Mouse (Mus musculus): ENCODE data around the gene Nip7.
"Not testable (repeated sequence)": the region's sequence is repeated elsewhere in the genome, so short reads cannot be mapped to it uniquely, and the experiment has no call there.

The Nip7 gene

DNA sequence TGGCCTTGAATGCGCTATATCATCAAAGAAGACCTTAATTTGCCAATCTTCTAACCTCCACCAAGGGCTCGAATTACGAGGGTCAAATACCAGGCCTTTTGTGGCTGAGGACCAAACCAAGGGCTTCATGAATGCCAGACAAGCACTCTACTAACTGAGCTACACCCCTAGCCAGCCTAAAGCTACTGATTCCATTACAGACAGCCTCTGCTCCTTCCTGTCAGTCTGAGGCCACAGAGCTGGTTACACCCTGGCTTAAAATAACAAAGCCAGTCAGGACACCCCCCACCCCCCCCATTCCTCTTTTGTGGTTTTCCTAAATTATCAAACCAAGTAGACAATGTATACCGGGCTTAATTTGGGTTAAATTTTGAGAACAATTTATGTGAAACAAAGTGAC is 17.0 kb downstream of the Nip7 start:
- DNase-seq = no peak

GRCm38 (mm10) chr8:107074128-107074527 is 17.5 kb downstream of the Nip7 start:
- DNase-seq = no peak

DNA sequence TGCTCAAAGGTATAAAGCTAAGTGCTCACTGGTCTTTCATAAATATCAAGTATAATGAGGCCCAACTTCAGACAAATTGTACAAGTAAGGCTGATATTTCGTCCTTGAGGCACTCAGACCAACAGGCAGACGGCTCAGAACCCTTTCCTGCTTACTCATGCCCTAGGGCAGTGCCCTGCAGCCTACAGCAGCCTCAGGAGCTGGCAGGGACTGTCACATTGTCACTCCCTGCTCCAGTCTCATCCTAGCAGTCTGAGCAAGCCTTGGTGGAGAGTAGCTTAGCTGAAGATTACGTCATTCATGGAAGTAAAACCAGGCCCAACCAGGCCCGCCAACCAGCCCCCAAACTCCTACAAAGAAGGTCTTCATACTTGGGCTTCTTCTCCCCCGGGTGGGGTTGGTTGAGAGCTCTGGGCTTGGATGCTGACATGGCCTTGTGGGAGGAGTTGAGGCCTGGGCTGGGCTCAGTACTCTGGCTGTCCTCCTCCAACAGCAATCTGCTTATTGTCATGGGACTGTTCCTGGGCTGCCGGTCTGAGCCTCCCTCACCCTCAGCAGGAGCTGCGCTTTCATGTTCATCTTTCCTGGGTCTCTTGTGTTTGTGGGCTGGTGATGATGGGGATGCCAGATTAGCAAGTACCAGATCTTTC is 19.7 kb downstream of the Nip7 start:
- DNase-seq = no peak

GRCm38 (mm10) chr8:107085358-107085757 is 28.7 kb downstream of the Nip7 start:
- no peak for DNase-seq

DNA sequence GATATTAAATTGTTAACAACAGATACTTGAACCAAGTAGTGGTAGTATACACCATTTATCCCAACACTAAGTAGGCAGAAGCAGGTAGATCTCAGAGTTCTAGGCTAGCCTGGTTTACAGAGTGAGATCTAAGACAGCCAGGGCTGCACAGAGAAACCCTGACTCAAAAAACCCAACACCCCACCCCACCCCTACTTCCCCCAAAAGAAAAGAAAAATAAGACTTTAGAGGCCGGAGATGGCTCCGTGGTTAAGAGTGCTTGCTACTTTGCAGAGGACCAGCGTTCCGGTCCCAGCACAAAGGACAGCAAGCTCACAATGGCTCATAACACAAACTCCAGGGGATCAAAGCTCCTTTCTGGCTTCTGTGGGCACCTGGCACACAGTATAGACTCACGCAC is 29.3 kb downstream of the Nip7 start:
- DNase-seq = no peak

GRCm38 (mm10) chr8:107088526-107089063 is 31.9 kb downstream of the Nip7 start:
- DNase-seq = no peak

DNA sequence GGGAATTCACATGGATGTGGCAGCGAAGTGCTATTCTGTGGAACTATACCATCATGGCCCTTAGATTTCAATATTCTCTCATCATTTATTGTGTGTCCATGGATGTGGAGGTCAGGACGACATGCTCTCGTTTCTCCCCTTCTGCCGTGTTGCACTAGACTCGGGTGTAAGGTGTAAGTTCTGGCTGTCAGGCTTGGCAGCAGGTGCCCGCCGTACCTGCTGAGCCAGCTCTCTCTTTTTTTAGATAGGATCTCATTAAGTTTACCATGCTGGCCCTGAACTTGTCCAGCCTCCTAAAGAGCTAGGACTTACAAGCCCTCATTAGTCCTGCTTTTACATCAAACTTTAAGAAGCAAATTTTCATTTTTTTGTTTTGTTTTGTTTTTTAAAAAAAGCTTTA is 33.9 kb downstream of the Nip7 start:
- no peak for DNase-seq

DNA sequence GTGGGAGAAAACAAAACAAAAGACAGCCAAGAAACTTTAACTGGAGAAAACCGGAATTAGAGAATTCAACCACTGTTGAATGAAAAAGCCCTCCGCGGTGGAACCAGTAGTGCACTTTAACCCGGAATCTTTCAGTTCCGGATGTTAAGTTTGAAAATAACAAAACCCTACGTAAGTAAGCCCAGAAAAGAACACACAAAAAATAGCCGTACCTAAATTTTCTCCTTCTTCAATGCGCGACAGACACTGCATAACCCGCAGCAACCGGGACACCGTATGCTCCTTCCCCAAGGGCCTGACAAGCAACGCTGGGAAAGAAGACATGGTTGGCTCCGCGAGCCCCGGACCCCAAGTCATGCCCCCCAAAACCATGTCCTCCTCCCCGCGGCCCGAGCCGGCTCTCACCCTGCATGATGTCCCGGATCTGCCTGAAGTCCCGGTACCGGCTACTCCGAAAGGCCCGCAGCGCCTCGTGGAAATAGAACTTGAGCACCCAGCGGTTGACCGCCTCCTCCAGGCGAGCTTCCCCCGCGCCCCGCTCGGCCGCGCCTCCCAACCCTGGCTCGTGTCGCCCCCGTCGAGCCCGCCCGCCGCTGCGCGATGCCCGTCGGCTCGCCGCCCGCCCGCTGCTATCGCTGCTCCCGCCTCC is 39.2 kb downstream of the Nip7 start:
- no peak for DNase-seq

DNA sequence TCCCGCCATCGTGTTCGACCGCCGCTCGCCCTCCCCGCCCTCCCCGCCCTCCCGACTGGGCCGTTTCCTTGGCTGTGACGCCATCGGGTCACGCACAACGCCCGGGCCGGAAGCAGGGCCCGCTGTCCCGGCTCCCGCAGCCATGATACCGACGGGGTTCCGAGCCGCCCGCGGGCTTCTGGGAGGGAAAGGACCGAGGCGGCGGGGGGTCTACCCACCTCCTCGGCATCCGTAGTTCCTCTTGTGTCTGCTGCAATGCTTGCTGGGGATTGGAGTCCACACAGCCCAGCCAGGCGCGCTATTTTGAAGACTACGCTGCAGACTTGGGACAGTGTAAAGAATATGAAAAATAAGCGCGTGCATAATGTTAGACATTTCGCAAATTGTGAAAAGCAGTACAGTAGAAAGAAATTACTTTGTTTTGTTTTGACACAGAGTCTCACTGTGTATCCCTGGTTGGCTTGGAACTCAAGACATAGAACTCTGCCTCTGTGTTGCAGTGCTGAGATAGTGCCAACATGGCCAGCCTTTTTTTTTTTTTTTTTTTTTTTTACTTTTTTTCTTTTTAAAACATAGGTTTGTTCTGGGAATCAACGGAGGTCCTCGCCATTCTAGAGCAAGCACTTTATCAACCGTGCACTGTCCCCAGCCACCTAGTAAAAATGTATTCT is 39.8 kb downstream of the Nip7 start, which contains the start of gene Terf2:
TSS of gene Terf2 (minus strand) at position 182 of the 671 bp plus-strand sequence.
- peak; percentile 94 to 97 for DNase-seq

GRCm38 (mm10) chr8:107100635-107101034 is 44.0 kb downstream of the Nip7 start:
- DNase-seq = no peak

DNA sequence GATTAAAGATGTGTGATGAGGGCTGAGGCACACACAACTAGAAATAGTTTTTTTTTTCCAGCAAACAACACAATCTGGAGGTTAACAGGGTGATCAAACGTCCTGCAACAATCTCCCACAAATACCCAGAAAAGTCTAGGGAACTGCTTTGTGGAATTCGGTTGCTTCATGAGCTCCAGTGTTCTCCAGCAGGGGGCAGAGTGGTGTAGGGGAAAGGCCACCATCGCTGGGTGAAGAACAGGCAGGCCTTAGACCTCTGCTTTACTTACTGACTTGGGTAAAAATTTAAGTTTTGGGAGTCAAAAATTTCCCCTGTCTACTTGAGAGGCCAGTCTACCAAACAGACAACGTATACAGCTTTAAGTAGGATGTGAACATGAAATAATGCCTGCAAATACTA is 47.9 kb downstream of the Nip7 start:
- DNase-seq = peak; percentile 67 to 83

DNA sequence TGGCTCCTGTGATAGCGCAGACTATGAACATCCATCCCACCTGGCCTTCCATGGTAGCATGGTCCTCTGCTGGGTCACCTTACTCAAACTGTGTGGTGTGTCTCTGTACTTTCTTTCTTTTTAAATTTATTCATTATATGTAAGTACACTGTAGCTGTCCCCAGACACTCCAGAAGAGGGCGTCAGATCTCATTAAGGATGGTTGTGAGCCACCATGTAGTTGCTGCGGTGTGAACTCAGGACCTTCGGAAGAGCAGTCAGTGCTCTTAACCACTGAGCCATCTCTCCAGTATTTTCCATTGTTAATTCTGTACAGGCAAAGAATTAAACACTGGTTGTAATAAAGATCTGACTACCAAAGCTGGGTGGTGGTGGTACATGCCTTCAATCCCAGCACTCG is 51.4 kb downstream of the Nip7 start:
- not testable (repeated sequence) for DNase-seq

GRCm38 (mm10) chr8:107108978-107109720 is 52.5 kb downstream of the Nip7 start:
- DNase-seq = peak; percentile 23 to 35

DNA sequence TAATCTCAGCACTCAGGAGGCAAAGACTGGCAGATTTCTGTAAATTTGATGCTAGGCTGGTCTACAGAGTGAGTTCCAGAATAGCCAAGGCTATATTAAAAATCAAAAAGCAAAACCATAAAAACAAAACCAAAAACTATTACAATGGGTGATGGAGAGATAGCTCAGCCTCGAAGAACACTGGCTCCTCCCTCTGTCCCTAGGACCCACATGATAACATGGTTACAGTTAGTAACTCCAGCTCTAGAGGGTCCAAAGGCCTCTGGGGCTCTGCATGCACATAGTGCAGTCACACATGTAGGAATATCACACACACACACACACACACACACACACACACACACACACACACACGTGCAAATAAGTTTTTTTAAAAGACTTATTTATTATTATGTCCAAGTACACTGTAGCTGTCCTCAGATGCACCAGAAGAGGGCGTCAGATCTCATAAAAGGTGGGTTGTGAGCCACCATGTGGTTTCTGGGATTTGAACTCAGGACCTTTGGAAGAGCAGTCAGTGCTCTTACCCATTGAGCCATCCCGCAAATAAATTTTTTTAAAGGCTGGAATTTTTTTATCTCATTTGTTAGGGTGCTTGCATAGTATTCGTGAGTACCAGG is 53.2 kb downstream of the Nip7 start:
- DNase-seq = no peak

Data from lung, postnatal 4 days (tissue).